Mouse (Mus musculus) liver, adult 2 months (tissue): ENCODE data around the gene Lrrc1.

Experiments
- CTCF ChIP-seq: fragments of 200-500 bp; IDR thresholded peaks from 2 replicates; pipeline ENCODE4 v1.5.1; 2011; ENCODE audit warnings: low read depth, low read length, control low read depth
- POLR2A ChIP-seq: fragments of 200-500 bp; IDR thresholded peaks from 2 replicates; pipeline ENCODE4 v1.6.1; 2011; ENCODE audit warnings: low read length, control low read depth; ENCODE audit not compliant: insufficient read depth; ENCODE audit errors: extremely low read depth

DNA sequence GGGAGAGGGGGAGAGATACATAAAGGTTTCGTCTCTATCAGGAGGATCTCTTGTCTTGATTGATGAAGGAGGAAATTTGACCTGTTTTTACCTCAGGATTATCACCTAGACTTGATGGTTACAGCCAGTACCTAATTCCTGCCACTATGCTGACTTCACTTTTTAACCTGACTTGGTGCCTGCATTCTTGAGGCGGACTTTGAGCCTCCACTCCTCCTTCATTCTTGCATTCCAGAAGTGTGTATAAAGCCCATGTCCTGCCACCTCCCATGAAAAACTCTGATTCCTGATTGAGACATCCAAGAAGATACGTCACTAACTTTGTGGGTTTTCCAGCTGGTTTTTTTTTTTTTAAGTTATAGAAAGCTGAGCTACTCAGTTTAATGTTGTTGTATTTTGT, 1.3 kb upstream of the Lrrc1 start:
- TF ChIP-seq CTCF (no peak), POLR2A (no peak)
